Mouse (Mus musculus) urinary bladder, postnatal 25 days (tissue): Measurements from ENCODE around the gene Zfp92.
"Not testable (repeated sequence)": the region's sequence is repeated elsewhere in the genome, so short reads cannot be mapped to it uniquely, and the experiment has no call there.

Source experiments
- DNase-seq: peaks from one replicate; pipeline ENCODE4 v3.0.0; 2022; ENCODE audit warnings: low spot score

Zfp92 gene

DNA sequence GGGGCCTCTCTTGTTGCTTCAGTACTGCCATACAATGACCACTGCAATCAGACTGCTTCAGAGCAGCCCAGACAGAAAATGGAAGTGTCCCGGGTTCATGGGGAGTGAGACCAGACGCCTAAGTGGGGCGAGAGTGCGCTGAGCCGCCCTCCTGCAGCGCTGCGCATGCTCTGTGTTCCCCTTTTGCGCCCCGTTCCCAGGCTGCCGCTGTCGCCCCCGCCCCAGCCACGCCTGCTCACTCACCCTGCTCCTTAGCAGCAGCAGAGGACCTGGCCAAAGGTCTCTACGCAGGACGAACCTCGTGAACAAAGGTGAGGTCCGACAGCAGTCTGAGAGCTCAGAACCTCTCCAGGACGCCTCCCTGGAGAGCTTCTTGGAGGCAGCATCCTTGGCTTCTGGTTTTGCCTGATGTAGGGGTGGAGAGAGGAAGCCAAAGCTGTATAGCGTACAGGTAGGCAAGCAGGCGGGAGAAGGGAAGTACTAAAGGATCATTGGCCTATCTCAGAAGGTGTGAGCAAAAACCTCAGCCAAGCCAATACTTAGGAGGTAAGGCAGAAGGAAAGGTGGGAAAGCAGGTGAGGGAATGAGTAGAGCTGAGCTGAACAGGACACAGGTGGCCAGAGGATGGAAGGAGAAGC is at the start of gene Zfp92:
TSS of gene Zfp92 (plus strand) at position 217 of the 638 bp plus-strand sequence.
- DNase-seq: no peak

DNA sequence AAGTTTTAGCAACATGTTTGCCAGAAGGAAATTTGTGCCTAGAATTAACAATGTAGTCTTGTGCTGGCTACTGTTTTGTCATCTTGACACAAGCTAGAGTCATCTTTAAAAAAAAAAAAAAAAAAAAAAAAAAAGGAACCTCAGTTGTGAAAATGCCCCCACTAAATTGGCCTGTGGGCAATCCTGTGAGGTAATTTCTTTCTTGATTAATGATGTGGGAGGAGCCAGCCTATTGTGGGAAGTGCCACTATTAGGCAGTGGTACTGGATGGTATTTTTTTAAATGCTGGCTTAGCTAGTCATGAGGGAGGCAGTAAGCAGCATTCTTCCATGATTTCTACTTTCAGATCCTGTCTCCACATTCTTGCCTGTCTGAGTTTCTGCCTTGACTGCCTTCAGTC is 47.6 kb upstream of the Zfp92 start:
- no peak for DNase-seq

- DNase-seq: no peak
Measured at GRCm38 (mm10) chrX:73384419-73384818, 26.5 kb upstream of the Zfp92 start.

GRCm38 (mm10) chrX:73384924-73385323 is 26.0 kb upstream of the Zfp92 start:
- DNase-seq: no peak

- DNase-seq: no peak
Measured at GRCm38 (mm10) chrX:73391481-73391880, 19.4 kb upstream of the Zfp92 start.

DNA sequence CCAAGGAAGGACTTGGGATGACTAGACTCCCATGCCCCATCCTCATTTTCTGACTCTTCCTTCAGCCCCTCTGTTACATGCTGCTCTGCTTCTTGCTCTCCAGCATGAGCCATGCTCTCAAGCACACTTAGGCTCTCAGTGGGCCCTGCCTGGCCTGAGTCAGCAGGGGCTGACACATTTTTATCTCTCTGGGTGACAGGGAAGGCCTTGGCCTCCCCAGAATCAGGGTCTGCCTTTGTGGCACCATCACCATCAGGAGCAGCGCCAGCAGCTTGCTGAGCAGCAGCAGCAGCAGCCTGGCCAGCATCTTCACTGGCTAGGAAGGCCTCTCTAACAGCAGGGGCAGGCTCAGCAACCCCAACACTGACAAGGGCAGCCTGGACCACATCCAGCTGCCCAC is 14.4 kb upstream of the Zfp92 start:
- DNase-seq: no peak

DNA sequence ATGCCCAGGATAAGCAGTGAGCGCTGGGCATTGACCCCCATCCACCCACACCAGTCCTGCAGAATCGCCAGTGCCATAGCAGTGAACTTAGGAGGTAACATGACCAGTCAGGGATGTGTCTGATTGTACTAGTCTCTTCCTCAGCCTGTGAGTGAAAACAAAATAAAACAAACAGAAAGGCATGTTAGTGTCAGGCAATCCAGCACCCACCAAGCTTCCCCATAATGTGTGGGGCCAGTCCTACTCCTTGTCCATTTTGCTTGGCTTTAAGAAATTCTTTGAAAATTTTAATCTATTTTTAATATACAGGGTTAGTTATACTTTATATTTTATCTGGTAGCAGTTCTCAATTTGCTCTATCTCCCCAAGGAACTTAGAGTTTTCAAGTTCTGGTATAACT is 12.3 kb upstream of the Zfp92 start, which contains the start of gene Gm18336:
TSS of gene Gm18336 (minus strand) at position 101 of the 400 bp plus-strand sequence.
- DNase-seq: not testable (repeated sequence)

DNA sequence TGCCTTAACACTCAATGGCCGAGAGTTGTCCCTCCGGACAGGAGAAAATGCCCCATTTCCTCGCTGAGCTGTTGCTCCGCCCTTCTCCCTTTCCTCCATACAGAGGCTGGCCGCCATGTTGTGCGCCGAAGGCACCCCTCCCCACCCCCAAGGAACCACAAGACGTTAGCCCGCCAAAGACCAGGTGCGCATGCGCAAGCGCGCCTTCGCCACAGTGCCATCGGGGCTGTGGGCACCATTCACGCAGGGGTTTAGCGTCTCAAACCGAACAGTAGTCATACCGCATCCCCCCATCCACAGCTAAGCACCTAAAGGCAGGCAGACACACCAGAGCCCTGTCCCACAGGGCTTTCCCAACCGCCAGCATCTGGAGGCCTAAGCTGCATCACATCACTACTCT is 9.9 kb upstream of the Zfp92 start:
- DNase-seq: no peak

- no peak for DNase-seq
Measured at GRCm38 (mm10) chrX:73401616-73402015, 9.3 kb upstream of the Zfp92 start.

DNA sequence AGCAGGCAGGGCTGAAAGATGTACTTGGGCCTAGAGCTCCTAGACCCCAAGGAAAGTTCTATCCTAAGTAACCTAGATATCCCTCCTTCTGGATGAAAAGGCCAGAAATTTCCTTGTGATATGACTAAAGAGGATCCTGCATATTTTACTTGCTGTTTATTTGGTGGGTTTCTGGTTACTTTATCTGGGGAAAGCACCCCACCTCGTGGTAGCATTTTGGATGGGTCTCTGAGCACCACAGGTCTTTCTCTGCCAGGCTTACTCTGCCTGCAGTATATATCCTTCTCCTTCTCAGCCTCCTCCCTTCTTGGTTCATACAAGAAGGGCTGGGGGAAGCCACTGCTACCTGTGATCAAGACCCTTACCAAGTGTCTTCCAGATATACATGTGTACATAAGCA is 1.9 kb downstream of the Zfp92 start:
- no peak for DNase-seq

DNA sequence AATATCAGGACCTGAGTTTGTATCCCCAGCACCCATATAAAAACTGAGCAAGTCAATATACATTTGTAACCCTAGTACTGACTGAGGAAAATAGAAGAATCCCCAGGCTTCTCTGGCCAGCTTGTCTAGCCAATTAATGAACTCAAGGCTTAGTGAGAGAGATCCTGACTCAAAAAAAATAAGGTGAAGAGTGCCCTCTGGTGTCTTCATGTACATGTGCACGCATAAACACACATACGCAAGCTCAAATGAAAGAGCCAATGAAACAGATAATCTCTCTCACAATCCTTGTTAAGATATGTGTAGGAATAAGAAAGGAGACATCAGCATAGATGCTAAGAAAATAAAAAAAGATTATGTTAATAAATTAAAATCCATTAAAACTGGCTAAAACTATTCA is 19.1 kb downstream of the Zfp92 start:
- DNase-seq: no peak

GRCm38 (mm10) chrX:73432850-73433249 is 22.0 kb downstream of the Zfp92 start:
- no peak for DNase-seq

DNA sequence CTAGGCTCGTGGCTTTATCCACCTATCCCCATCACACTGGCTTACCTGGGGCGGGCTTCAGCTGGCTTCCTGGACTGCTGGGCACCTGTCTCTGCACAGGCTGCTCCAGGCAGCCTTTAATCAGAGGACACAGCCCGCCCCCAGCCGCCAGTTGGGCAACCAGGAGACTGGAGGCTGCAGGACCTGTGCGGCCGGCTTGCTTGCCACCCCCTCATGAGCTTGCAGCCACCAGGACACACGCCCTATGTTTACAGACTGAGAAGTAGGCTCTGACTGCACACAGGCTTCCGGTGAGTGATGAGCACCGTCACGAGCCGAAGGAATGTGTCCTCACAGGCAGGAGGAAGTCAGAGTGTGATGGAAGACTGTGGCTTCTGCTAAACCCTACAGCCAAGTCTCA is 24.4 kb downstream of the Zfp92 start, which contains the start of gene Trex2:
TSS of gene Trex2 (minus strand) at position 93 of the 400 bp plus-strand sequence.
- DNase-seq: peak; percentile 20

GRCm38 (mm10) chrX:73441428-73441827 is 30.5 kb downstream of the Zfp92 start:
- DNase-seq: no peak

DNA sequence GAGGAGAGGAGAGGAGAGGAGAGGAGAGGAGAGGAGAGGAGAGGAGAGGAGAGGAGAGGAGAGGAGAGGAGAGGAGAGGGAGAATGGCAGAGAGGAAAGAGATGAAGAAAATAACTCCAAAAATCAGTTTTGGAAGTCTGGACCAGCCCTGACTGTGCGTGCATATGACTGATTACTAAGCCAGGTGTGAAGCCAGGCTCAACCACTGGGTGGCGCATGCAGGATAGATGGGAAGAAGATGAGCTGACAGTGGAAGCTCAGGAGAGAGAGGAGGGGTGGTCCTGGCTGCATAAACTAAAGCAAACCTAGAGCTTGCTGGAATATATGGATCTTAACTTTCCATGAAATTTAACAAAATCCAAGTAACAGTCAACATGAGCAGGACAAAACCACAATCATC is 41.1 kb downstream of the Zfp92 start:
- peak; percentile 60 for DNase-seq

- DNase-seq: peak; percentile 70
Measured at GRCm38 (mm10) chrX:73458877-73459392, 48.0 kb downstream of the Zfp92 start, which contains the start of gene Haus7. TSS of gene Haus7 (minus strand) at chrX:73459044.

DNA sequence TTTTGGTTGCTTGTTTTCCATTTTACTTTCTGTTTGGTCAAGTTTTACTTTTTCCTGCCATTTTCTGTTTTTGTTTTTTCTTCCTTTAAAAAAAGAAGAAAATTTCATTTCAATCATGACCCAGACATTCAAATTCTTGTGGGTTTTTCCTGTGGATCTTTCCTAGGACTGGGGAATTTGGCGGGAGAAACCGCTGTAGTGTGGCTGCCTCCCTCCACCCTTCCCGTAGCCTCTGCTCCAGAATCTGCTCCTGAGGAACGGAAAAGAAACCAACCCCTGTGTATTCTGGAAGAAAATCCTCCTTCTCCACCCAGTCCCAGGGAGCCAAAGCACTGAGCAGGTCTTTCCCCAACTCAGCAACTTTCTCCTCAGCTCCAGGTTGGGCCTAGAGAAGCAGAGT is 49.9 kb downstream of the Zfp92 start:
- DNase-seq: no peak

DNA sequence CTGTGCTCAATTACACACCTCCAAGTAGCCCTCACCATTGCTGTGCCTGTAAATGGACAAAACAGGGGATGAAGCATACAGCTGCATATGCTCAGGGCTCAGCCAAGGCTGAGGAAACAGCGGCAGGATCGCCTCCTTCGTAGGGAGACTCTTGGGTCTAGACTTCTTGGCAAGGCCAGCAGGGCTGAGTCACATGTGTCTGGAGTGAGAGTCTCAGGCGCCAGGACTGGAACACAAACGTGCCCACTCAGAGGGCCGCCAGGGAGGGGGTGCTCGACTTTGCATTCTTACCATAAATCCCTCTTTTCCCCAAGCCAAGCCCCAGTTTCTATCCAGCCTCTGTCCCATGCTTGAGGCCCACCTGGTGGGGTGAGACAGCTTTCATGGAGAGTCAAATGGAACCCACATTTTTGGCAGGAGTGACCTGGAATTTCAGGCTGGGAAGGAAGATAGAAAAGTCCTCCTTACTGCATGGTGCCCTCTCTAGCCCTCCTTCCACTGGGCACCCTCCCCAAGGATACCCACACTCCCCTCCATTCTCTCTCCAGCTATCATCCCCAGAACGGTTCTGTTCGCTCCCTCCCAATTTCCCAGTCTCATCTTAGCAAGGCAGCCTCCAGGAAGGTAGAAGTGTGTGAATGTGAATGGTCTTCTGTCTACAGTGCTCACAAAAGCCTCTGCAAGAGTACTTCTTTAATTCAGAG is 54.7 kb downstream of the Zfp92 start:
- DNase-seq: no peak

DNA sequence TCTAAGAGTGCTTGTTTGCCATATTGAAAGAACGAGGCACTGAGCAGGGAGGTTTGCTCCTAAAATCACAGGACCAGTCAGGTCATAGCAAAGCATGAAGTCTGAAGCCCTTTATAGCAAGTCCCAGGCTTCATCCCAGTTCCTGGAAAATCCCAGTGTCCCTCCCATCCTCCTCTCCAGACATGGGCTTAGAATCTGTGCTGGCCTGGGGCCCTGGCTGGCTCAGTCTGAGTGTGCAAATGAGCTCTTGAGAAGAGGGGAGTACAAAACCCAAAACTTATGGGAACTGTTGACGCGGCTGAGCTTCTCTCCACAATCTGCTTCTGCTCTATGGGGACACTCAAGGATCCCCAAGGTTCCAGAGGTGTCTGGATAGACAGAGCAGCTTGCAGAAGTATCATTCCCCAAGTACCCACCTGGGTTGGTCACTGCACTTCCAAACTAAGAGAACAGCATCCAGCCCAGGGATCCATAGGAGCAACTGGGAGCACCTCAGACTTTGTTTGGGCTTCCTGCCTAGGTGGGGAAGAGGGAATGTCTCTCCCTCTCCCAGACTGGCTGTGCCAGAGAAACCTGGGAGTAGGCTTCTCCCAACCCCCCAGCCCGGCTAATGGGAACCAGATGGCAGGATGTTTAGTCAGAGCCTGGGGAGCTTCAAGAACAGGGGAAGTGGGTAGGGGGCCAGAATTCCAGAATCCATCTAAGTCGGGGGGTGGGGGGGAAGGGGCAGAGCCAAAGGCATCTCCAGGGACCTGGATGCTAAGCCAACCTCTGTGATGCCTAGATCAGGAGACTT is 56.7 kb downstream of the Zfp92 start:
- DNase-seq: no peak

DNA sequence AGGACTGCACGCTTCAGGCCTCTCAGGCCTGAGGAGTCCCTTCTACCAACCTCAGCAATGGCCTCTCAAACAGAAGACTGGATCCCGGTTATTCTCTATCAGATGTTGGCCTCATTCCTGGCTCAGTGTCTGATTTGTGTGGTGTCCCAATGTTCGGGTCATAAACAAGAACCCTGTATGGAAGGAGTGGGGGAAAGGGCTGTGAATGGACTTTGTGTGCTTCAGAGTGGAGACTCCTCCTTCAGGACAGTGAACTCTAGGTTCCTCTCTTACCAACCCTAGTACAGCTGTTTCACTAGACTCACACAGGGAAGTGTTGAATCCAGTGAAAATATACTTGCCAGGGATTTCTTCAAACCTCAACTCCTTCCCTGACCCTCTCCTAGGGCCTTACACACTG is 57.4 kb downstream of the Zfp92 start:
- no peak for DNase-seq

DNA sequence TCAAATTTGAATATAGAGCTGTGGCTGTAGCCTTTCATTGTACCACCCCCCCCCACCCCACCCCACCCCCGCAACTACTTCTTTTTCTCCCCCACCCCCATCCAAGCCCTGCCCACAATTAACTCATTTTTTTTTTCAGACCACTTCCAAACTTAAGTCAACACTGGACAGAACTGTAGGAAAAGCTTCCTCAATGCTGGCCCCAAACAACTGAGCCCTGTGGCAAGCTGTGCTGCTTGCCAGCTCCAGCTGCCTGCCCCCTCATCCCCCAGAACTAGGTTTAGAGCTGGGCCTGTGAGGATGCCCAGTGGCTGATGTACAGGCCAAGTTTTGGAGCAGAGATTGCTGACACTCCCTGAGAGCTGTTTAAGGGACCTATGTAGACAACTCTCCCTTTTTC is 57.9 kb downstream of the Zfp92 start:
- DNase-seq: no peak

- DNase-seq: no peak
Measured at GRCm38 (mm10) chrX:73471764-73472163, 60.9 kb downstream of the Zfp92 start.
